Mouse (Mus musculus) monocyte, adult 5-6 weeks (primary cell): Measurements from ENCODE around the gene Ctps. TPM values are rescaled to one million over a fixed set of nuclear protein-coding genes. Genes with fewer than 3 reads are reported as not detected.

Experiments
- total RNA-seq: library from RNA; stranded (forward); fragments of 200-1000, 200-491, 200-594 nt; gene quantifications from 3 replicates; pipeline ENCODE4 v1.2.3, GENCODE M21; 2017

Gene Ctps
- total RNA-seq, 1 experiment from 2014 or later = 2.9 TPM

Other genes starting within 250 kb of the Ctps start
- gene Scmh1, start 165.0 kb downstream of the Ctps start, total RNA-seq = 7.2 to 17.6 TPM (median 8.5 TPM) in 3 replicates
- 0.95 TPM in 1 of 3 replicates, not detected in the others for gene Slfnl1, start 38.0 kb downstream of the Ctps start, total RNA-seq
- not detected in 3 replicates for gene Gm8439, start 18.5 kb upstream of the Ctps start, total RNA-seq
- gene Cited4, start 96.3 kb upstream of the Ctps start, total RNA-seq = 2.3 to 15.8 TPM (median 14.1 TPM) in 3 replicates
- gene Kcnq4, start 178.3 kb upstream of the Ctps start, total RNA-seq = not detected in 3 replicates